Comparison of ENCODE assay signal across 19 mouse cellular contexts in the genomic region with DNA sequence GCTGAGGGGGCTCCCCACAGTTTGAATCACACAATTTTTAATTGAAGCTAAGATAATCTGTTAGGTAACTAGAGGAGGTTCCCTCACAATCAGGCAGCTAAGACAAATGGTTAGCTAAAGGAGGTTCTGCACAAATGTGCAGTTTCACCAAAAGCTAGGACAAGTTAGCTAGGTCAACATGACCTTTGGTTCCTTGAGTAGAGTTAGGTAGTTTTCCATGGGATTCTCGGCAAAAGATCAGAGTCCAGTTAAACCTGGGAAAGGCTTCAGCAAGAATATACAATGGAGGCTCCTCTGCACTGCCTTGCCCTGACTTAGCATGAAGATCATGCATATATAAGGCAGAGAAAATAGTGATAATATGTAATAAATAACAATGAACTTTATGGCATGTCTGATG.
"Had no signal": no experiment of that assay in that cellular context is flagged by ENCODE, and none has a peak within 500 bp of the region (broad histone marks: within the 10 kb centered on the region; RNA-seq: fewer than 3 reads in every experiment).

No protein-coding gene starts in this region.

- H3K4me3 ChIP-seq: midbrain, embryonic 10.5 days; midbrain, embryonic 12.5 days; myocyte; neural tube, embryonic 13.5 days; neural tube, embryonic 15.5 days had no signal

- H3K27me3 ChIP-seq: midbrain, embryonic 12.5 days; neural tube, embryonic 13.5 days; neural tube, embryonic 15.5 days had no signal

- DNase-seq: lung, adult 18-20 months; lung, embryonic 14.5 days; lung, postnatal 10 days; lung, postnatal 4 days; midbrain, embryonic 14.5 days; retina, postnatal 1 day; right cerebral cortex, adult 18-20 months; right cerebral cortex, postnatal 25 days; right cerebral cortex, postnatal 4 days; spleen, adult 18-20 months; thymus, adult 18-20 months; thymus, postnatal 14 days; thymus, postnatal 36 days had no signal

- H3K9me3 ChIP-seq: midbrain, embryonic 10.5 days; midbrain, embryonic 12.5 days; neural tube, embryonic 13.5 days; neural tube, embryonic 15.5 days had no signal

- H3K36me3 ChIP-seq: midbrain, embryonic 10.5 days; midbrain, embryonic 12.5 days; neural tube, embryonic 13.5 days; neural tube, embryonic 15.5 days had no signal

- H3K4me2 ChIP-seq: lung, embryonic 14.5 days; midbrain, embryonic 12.5 days; neural tube, embryonic 13.5 days; neural tube, embryonic 15.5 days had no signal

- H3K27ac ChIP-seq: midbrain, embryonic 10.5 days; midbrain, embryonic 12.5 days; neural tube, embryonic 13.5 days; neural tube, embryonic 15.5 days had no signal

- H3K4me1 ChIP-seq: midbrain, embryonic 10.5 days; midbrain, embryonic 12.5 days; neural tube, embryonic 13.5 days; neural tube, embryonic 15.5 days had no signal

- ATAC-seq: midbrain, embryonic 16.5 days had no signal

- H3K9ac ChIP-seq: lung, embryonic 14.5 days; midbrain, embryonic 12.5 days; neural tube, embryonic 13.5 days; neural tube, embryonic 15.5 days had no signal
